28 mouse cellular contexts compared by ENCODE assay signal in the genomic region with DNA sequence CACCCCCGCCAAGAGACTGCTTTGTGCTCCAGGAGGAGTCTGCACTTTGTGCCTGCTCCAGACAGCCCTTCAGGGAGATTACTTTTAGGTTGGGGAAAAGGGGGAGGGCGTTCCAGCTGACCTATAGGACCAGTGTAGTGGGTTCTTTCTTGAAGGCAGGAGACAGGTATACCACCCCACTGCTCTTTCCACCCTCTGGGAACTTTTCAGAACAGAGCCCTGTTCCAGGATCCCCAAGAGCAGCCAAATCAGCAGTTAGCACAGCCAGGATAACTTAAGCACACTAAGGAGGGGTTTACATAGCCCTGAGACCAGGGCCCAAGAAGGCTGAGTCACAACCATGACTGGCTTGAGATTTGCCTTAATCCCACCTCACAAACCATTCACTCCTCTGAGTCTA. TPM values are rescaled to one million over a fixed set of nuclear protein-coding genes. Genes with fewer than 3 reads are reported as not detected.
DNase-seq lines count a peak whose midpoint lies in the region; ATAC-seq and TF ChIP-seq lines count a peak whose summit lies in the region.
"Had no signal": no experiment of that assay in that cellular context is flagged by ENCODE, and none has a peak within 500 bp of the region (broad histone marks: within the 10 kb centered on the region; RNA-seq: fewer than 3 reads in every experiment).

No protein-coding gene starts in this region.

- H3K27ac ChIP-seq in heart, embryonic 11.5 days (ENCODE audit: low read depth, low read length) = no peak overlapping the region
- peak overlapping the region; percentile 8 for H3K27ac ChIP-seq in spleen, adult 2 months (ENCODE audit: insufficient read depth, low read length)
- H3K27ac ChIP-seq: embryonic facial prominence, embryonic 10.5 days; embryonic facial prominence, embryonic 12.5 days; forebrain, embryonic 13.5 days had no signal

- TF ChIP-seq POLR2A in spleen, adult 2 months (IDR thresholded peaks at IDR 0.05; ENCODE audit: low read depth, low read length) = no peak

- no peaks in the 10 kb centered on the region for H3K9me3 ChIP-seq in heart, embryonic 11.5 days (replicated peaks; ENCODE audit: control insufficient read depth, low read length)
- H3K9me3 ChIP-seq: embryonic facial prominence, embryonic 12.5 days; forebrain, embryonic 13.5 days; G1E had no signal

- intact Hi-C loops in left cerebral cortex, postnatal 25 days (cut with DNase I) = no loop called here

- H3K9ac ChIP-seq in heart, embryonic 11.5 days (ENCODE audit: low read depth, low read length) = no peak overlapping the region
- H3K9ac ChIP-seq: embryonic facial prominence, embryonic 12.5 days; forebrain, embryonic 13.5 days had no signal

- no peaks in the 10 kb centered on the region for H3K36me3 ChIP-seq in heart, embryonic 11.5 days (ENCODE audit: control insufficient read depth, insufficient read depth, low read length)
- no peaks in the 10 kb centered on the region for H3K36me3 ChIP-seq in spleen, adult 2 months (ENCODE audit: control insufficient read depth, insufficient read depth, low read length)
- H3K36me3 ChIP-seq: embryonic facial prominence, embryonic 10.5 days; embryonic facial prominence, embryonic 12.5 days; G1E had no signal

- TF ChIP-seq CTCF in spleen, adult 2 months (IDR thresholded peaks at IDR 0.05; ENCODE audit: extremely low read depth, insufficient read depth, insufficient read length, insufficient replicate concordance) = no peak

- H3K4me1 ChIP-seq in heart, embryonic 11.5 days (ENCODE audit: control insufficient read depth, insufficient read depth, low read length) = no peaks in the 10 kb centered on the region
- no peaks in the 10 kb centered on the region for H3K4me1 ChIP-seq in spleen, adult 2 months (ENCODE audit: control insufficient read depth, insufficient read depth, insufficient read length)
- H3K4me1 ChIP-seq: embryonic facial prominence, embryonic 10.5 days; embryonic facial prominence, embryonic 12.5 days; forebrain, embryonic 13.5 days had no signal

- no peaks in the 10 kb centered on the region for H3K27me3 ChIP-seq in heart, embryonic 11.5 days (ENCODE audit: control insufficient read depth, insufficient read depth, low read length)
- no peaks in the 10 kb centered on the region for H3K27me3 ChIP-seq in spleen, adult 2 months (ENCODE audit: control insufficient read depth, insufficient read depth, low read length)
- H3K27me3 ChIP-seq: CH12.LX; embryonic facial prominence, embryonic 12.5 days; forebrain, embryonic 13.5 days; Patski had no signal

- no peak for ATAC-seq in heart, embryonic 11.5 days (replicated peaks; ENCODE audit: insufficient number of reproducible peaks, low FRiP score, low TSS enrichment)
- ATAC-seq: activated CD4-positive, CD25-positive, alpha-beta regulatory T cell, adult 4 months; CD4-positive, CD25-positive, alpha-beta regulatory T cell, adult 4 months; forebrain, embryonic 13.5 days; Patski had no signal

- no peak overlapping the region for H3K4me3 ChIP-seq in heart, embryonic 11.5 days (ENCODE audit: low read depth, low read length)
- H3K4me3 ChIP-seq in spleen, adult 2 months (ENCODE audit: extremely low read depth, insufficient read depth, insufficient read length) = no peak overlapping the region; the same call in 1 of the 2 replicates
- H3K4me3 ChIP-seq: embryonic facial prominence, embryonic 10.5 days; embryonic facial prominence, embryonic 12.5 days; forebrain, embryonic 13.5 days had no signal

- WGBS in heart, embryonic 11.5 days (ENCODE audit: insufficient replicate concordance) = 67% methylated on average over 2 of the region's 2 CpGs
- 77% methylated on average over 2 of the region's 2 CpGs for WGBS in spleen, adult 2 months

- no peak overlapping the region for H3K4me2 ChIP-seq in heart, embryonic 11.5 days
- H3K4me2 ChIP-seq: embryonic facial prominence, embryonic 12.5 days; forebrain, embryonic 13.5 days had no signal

- DNase-seq in heart, adult 11 months = peak; percentile 82
- DNase-seq in spleen, adult 2 months (ENCODE audit: low read depth in 1 of 2, low spot score in 2 of 2) = no peak
- DNase-seq in spleen, postnatal 4 days (ENCODE audit: low spot score in 2 of 2) = no peak
- DNase-seq in thymus, postnatal 0 days (ENCODE audit: low spot score) = peak; percentile 59
- no peak for DNase-seq in thymus, adult 18-20 months
- DNase-seq in thymus, postnatal 25 days = peak; percentile 61
- DNase-seq in left cerebral cortex, postnatal 25 days (ENCODE audit: low spot score in 2 of 2) = no peak
- DNase-seq: adrenal gland, adult 8-10 months; adrenal gland, postnatal 14 days; adrenal gland, postnatal 36 days; B cell, adult 2 months; cerebellum, adult 11-12 months; cerebellum, adult 2 months; cerebellum, adult 9-10 months; cerebellum, postnatal 10 days; cerebellum, postnatal 25 days had no signal

RNA-seq across cellular contexts. Expression of a gene that starts 1.7 kb away (rescaled TPM):
- polyA plus RNA-seq in heart, embryonic 11.5 days (2014; fragmentation: Nextera tagmentation; extraction: Ambion mirVana) = 0.04 TPM in 1 of 2 replicates, not detected in the other
- polyA plus RNA-seq in spleen, adult 2 months (2012; rRNA removed) = 24.9 and 28.5 TPM in 2 replicates
- 664 and 665 TPM in 2 replicates for polyA plus RNA-seq in thymus, postnatal 0 days (2015; fragmentation: Nextera tagmentation; extraction: Ambion mirVana)
- total RNA-seq in left cerebral cortex, postnatal 25 days (2021) = not detected
- total RNA-seq: adrenal gland, postnatal 36 days had no signal
- polyA plus RNA-seq: cortical plate, adult 2 months; embryonic facial prominence, embryonic 10.5 days; embryonic facial prominence, embryonic 12.5 days; embryonic facial prominence, embryonic 14.5 days; forebrain, embryonic 11.5 days; forebrain, embryonic 13.5 days; G1E; Patski had no signal

RNA-seq across cellular contexts. Expression of a gene that starts 52.3 kb away (rescaled TPM):
- polyA plus RNA-seq in heart, embryonic 11.5 days (2014; fragmentation: Nextera tagmentation; extraction: Ambion mirVana) = not detected in 2 replicates
- polyA plus RNA-seq in spleen, adult 2 months (2012; rRNA removed) = 25.6 and 30.2 TPM in 2 replicates
- polyA plus RNA-seq in thymus, postnatal 0 days (2015; fragmentation: Nextera tagmentation; extraction: Ambion mirVana) = 1,203 and 1,244 TPM in 2 replicates
- total RNA-seq in left cerebral cortex, postnatal 25 days (2021) = not detected
- polyA plus RNA-seq: cerebellum, adult 2 months; cortical plate, adult 2 months; embryonic facial prominence, embryonic 14.5 days; forebrain, embryonic 11.5 days; G1E had no signal

RNA-seq across cellular contexts. Expression of a gene that starts 52.9 kb away (rescaled TPM):
- polyA plus RNA-seq in heart, embryonic 11.5 days (2014; fragmentation: Nextera tagmentation; extraction: Ambion mirVana) = 136 and 164 TPM in 2 replicates
- 0.48 and 0.66 TPM in 2 replicates for polyA plus RNA-seq in spleen, adult 2 months (2012; rRNA removed)
- 2.3 and 3.7 TPM in 2 replicates for polyA plus RNA-seq in thymus, postnatal 0 days (2015; fragmentation: Nextera tagmentation; extraction: Ambion mirVana)
- 1 to 10 TPM in 1 of 2 experiments, under 1 TPM in 1; 0.96 to 2.4 TPM for total RNA-seq in left cerebral cortex, postnatal 25 days (2021)
- polyA plus RNA-seq: activated CD4-positive, CD25-positive, alpha-beta regulatory T cell, adult 4 months; G1E had no signal

Comparison
In these comparisons a context has a peak if more than half of its experiments do, and no peak if none do; other contexts are left out.
1. DNase-seq: peak in heart, adult 11 months (single experiment), thymus, postnatal 0 days (single experiment) and thymus, postnatal 25 days (single experiment); none in spleen, adult 2 months (0 of 2), spleen, postnatal 4 days (0 of 2), thymus, adult 18-20 months (0 of 2) and left cerebral cortex, postnatal 25 days (0 of 2).
2. RNA of a gene that starts 1.7 kb away (polyA plus RNA-seq): 664 to 665 TPM in thymus, postnatal 0 days and 24.9 to 28.5 TPM in spleen, adult 2 months; 0.04 TPM in heart, embryonic 11.5 days; every median in the first group is over 10 times any median in the second.
3. RNA of a gene that starts 52.3 kb away (polyA plus RNA-seq): 1,203 to 1,244 TPM in thymus, postnatal 0 days; 25.6 to 30.2 TPM in spleen, adult 2 months and not detected in heart, embryonic 11.5 days; every median in the first group is over 10 times any median in the second.
4. RNA of a gene that starts 52.9 kb away (polyA plus RNA-seq): 136 to 164 TPM in heart, embryonic 11.5 days; 2.3 to 3.7 TPM in thymus, postnatal 0 days and 0.48 to 0.66 TPM in spleen, adult 2 months; every median in the first group is over 10 times any median in the second.